Mouse (Mus musculus): ENCODE measurements around the gene Usp35.
A peak's percentile ranks its signal among the peaks of the same experiment; 100 is the strongest.

Usp35 gene

GRCm38 (mm10) chr7:97313364-97313995, 18.3 kb downstream of the Usp35 start:
- DNase-seq = no peak

- no peak for DNase-seq
Measured at GRCm38 (mm10) chr7:97312856-97313255, 19.0 kb downstream of the Usp35 start.

- no peak for DNase-seq
Measured at GRCm38 (mm10) chr7:97312196-97312595, 19.6 kb downstream of the Usp35 start.

- no peak for DNase-seq
Measured at GRCm38 (mm10) chr7:97311620-97312019, 20.2 kb downstream of the Usp35 start.

GRCm38 (mm10) chr7:97310341-97310635, 21.5 kb downstream of the Usp35 start:
- no peak for DNase-seq

- no peak for DNase-seq
Measured at GRCm38 (mm10) chr7:97309461-97310340, 22.1 kb downstream of the Usp35 start.

- no peak for DNase-seq
Measured at GRCm38 (mm10) chr7:97307546-97307945, 24.3 kb downstream of the Usp35 start.

- DNase-seq = no peak
Measured at GRCm38 (mm10) chr7:97306813-97307212, 25.0 kb downstream of the Usp35 start.

- DNase-seq = no peak
Measured at GRCm38 (mm10) chr7:97305206-97305605, 26.6 kb downstream of the Usp35 start.

GRCm38 (mm10) chr7:97304471-97304870, 27.3 kb downstream of the Usp35 start:
- DNase-seq = no peak

GRCm38 (mm10) chr7:97303614-97304013, 28.2 kb downstream of the Usp35 start:
- DNase-seq = no peak

GRCm38 (mm10) chr7:97302876-97303275, 28.9 kb downstream of the Usp35 start:
- no peak for DNase-seq

- no peak for DNase-seq
Measured at GRCm38 (mm10) chr7:97302261-97302660, 29.6 kb downstream of the Usp35 start.

- DNase-seq = no peak
Measured at GRCm38 (mm10) chr7:97301321-97301720, 30.5 kb downstream of the Usp35 start.

- DNase-seq = no peak
Measured at GRCm38 (mm10) chr7:97300914-97301313, 30.9 kb downstream of the Usp35 start.

GRCm38 (mm10) chr7:97298943-97299342, 32.9 kb downstream of the Usp35 start:
- no peak for DNase-seq

- no peak for DNase-seq
Measured at GRCm38 (mm10) chr7:97298279-97298678, 33.5 kb downstream of the Usp35 start.

- DNase-seq = peak; percentile 72
Measured at GRCm38 (mm10) chr7:97297466-97297865, 34.4 kb downstream of the Usp35 start.

- DNase-seq = no peak
Measured at GRCm38 (mm10) chr7:97296986-97297385, 34.8 kb downstream of the Usp35 start.

- no peak for DNase-seq
Measured at GRCm38 (mm10) chr7:97271068-97271467, 60.8 kb downstream of the Usp35 start.

GRCm38 (mm10) chr7:97270367-97270766, 61.5 kb downstream of the Usp35 start:
- DNase-seq = no peak

- no peak for DNase-seq
Measured at GRCm38 (mm10) chr7:97262541-97262940, 69.3 kb downstream of the Usp35 start.
